Mouse (Mus musculus): ENCODE measurements at regions not wholly inside any gene's neighbourhood (a gene's known extent, or its start where the extent isn't known, plus 50 kb on each side); places are given as distances from the start of the nearest gene placed in this dataset.
A peak's percentile ranks its signal among the peaks of the same experiment; 100 is the strongest.

- H3K9ac ChIP-seq (ENCODE audit: low read depth, low read length): no peak overlapping the region
- no peaks in the 10 kb centered on the region for H3K27me3 ChIP-seq (ENCODE audit: control insufficient read depth, insufficient read depth, low read length)
- no peak overlapping the region for H3K27ac ChIP-seq (ENCODE audit: low read depth, low read length)
- no peak overlapping the region for H3K4me3 ChIP-seq (ENCODE audit: low read length)
- no peaks in the 10 kb centered on the region for H3K36me3 ChIP-seq (ENCODE audit: control insufficient read depth, insufficient read depth, low read length)
- no peaks in the 10 kb centered on the region for H3K9me3 ChIP-seq (ENCODE audit: control insufficient read depth, low read length)
- H3K4me2 ChIP-seq (replicated peaks; ENCODE audit: low read depth, low read length): no peak overlapping the region
- 69% methylated on average over 5 of the region's 5 CpGs for whole genome bisulfite sequencing
- no peaks in the 10 kb centered on the region for H3K4me1 ChIP-seq (ENCODE audit: control insufficient read depth, insufficient read depth, low read length)
- no peak for ATAC-seq (ENCODE audit: low FRiP score, low TSS enrichment)
Observed at GRCm38 (mm10) chr1:57717139-57717800, 56.7 kb upstream of the Spats2l start.

GRCm38 (mm10) chr1:57718409-57718808 is 55.6 kb upstream of the Spats2l start:
- H3K4me1 ChIP-seq (ENCODE audit: control insufficient read depth, insufficient read depth, low read length): no peaks in the 10 kb centered on the region
- H3K9ac ChIP-seq (ENCODE audit: low read depth, low read length): no peak overlapping the region
- no peaks in the 10 kb centered on the region for H3K36me3 ChIP-seq (ENCODE audit: control insufficient read depth, insufficient read depth, low read length)
- 32% methylated on average over 7 of the region's 7 CpGs for WGBS
- no peak overlapping the region for H3K4me3 ChIP-seq (ENCODE audit: low read length)
- no peak overlapping the region for H3K4me2 ChIP-seq (replicated peaks; ENCODE audit: low read depth, low read length)
- H3K9me3 ChIP-seq (ENCODE audit: control insufficient read depth, low read length): no peaks in the 10 kb centered on the region
- H3K27ac ChIP-seq (ENCODE audit: low read depth, low read length): no peak overlapping the region
- ATAC-seq (ENCODE audit: low FRiP score, low TSS enrichment): peak; percentile 81
- H3K27me3 ChIP-seq (ENCODE audit: control insufficient read depth, insufficient read depth, low read length): no peaks in the 10 kb centered on the region

All from kidney, embryonic 14.5 days (tissue).